Mouse (Mus musculus): ENCODE results near the gene Gm2431.
A peak's percentile ranks its signal among the peaks of the same experiment; 100 is the strongest.
"Not testable (repeated sequence)": the region's sequence is repeated elsewhere in the genome, so short reads cannot be mapped to it uniquely, and the experiment has no call there.

The Gm2431 gene

GRCm38 (mm10) chr7:142258254-142258653 lies at the start of gene Gm2431:
TSS of gene Gm2431 (minus strand) at chr7:142258354.
- ATAC-seq (ENCODE audit: low TSS enrichment): not testable (repeated sequence)

- not testable (repeated sequence) for ATAC-seq (ENCODE audit: low TSS enrichment)
Observed at GRCm38 (mm10) chr7:142303929-142304328, 45.8 kb upstream of the Gm2431 start.

DNA sequence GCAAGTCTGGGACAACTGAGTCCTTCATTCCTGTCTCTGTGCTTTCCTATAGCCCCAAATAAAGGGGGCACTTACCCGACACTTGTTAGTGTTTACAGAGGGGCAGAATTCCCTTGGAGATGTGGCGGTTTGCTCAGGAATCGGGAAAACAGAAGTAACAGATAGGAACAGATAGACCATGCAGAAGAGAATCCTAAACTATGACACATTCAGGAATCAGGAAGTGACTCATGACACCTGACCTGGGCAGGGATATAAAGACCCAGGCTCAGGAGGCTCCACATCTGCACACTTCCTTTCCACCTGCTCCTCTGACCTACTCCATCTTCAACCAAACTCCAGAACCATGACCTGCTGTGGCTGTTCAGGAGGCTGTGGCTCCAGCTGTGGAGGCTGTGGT lies 45.1 kb upstream of the Gm2431 start, which contains the start of gene Krtap5-4:
Krtap5-4 (plus strand) TSS at position 301 of the 400 bp plus-strand sequence.
- no peak for ATAC-seq (ENCODE audit: low TSS enrichment)

- ATAC-seq (ENCODE audit: low TSS enrichment): not testable (repeated sequence)
Observed at GRCm38 (mm10) chr7:142297018-142297417, 38.9 kb upstream of the Gm2431 start, which contains the start of gene Krtap5-1. TSS of gene Krtap5-1 (minus strand) at chr7:142297118.

GRCm38 (mm10) chr7:142296108-142296507 lies 38.0 kb upstream of the Gm2431 start:
- ATAC-seq (ENCODE audit: low TSS enrichment): not testable (repeated sequence)

DNA sequence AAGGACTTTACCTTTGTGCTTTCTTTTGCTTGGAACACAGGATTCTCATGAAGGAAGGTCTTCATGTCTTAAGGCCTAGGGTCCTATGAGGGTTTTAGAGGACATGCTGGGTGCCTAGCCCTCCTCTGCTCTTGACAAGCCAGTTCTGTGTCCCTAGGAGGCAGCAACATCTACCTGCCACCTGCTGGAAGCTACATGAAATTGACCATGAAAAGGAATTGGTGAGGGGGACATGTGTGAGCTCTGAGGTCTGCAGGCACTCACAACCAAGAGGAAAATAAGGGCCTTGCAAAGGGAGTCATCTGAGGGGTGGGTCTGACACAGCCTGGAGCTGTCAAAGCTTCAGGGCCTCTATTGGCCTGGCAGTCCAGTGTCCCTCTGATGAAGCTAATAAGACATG lies 37.3 kb upstream of the Gm2431 start:
- ATAC-seq (ENCODE audit: low TSS enrichment): no peak

DNA sequence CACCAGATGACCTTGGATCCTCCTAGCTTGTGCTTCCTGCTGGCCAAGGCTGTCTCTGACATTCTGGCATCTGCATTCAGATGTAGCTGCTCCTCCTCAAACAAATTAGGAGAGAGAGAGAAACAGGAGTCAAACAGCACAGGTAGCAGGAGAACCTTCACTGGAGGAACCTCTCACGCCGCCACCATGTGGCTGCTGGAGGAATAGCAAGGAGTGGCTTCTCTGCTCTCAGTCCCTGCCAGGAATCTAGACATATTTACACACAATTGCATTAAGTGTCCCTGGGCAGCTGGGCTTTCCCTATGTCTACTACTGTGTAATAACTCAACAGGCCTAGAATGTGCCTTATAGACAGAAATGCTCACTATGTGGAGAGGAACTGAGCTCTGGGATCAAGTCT lies 35.7 kb upstream of the Gm2431 start:
- 0 out of 2 replicates have a peak, but pooled peaks have one; percentile 50 for ATAC-seq (ENCODE audit: low TSS enrichment)

- not testable (repeated sequence) for ATAC-seq (ENCODE audit: low TSS enrichment)
Observed at GRCm38 (mm10) chr7:142285910-142286612, 27.9 kb upstream of the Gm2431 start.

GRCm38 (mm10) chr7:142285130-142285835 lies 27.1 kb upstream of the Gm2431 start:
- ATAC-seq (ENCODE audit: low TSS enrichment): peak; percentile 74

DNA sequence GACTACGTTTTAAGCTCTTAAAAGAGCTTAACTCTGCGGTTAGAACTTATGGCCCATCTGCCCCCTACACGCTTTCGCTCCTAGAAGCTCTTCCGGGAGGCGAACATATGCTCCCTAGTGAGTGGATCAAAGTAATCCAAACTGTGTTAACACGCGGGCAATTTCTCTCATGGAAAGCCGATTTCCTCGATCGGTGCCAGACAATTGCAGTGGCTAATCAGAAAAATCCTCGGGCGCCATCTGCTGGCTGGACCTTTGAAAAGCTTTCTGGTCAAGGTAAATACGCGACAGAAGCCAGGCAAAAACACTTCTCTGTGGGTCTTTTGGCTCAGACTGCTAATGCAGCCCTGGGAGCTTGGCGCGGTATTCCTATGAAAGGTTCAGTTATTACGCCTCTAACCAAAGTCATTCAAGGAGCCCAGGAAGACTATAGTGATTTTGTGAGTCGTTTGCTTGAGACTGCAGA lies 26.5 kb upstream of the Gm2431 start:
- peak; percentile 81 for ATAC-seq (ENCODE audit: low TSS enrichment)

DNA sequence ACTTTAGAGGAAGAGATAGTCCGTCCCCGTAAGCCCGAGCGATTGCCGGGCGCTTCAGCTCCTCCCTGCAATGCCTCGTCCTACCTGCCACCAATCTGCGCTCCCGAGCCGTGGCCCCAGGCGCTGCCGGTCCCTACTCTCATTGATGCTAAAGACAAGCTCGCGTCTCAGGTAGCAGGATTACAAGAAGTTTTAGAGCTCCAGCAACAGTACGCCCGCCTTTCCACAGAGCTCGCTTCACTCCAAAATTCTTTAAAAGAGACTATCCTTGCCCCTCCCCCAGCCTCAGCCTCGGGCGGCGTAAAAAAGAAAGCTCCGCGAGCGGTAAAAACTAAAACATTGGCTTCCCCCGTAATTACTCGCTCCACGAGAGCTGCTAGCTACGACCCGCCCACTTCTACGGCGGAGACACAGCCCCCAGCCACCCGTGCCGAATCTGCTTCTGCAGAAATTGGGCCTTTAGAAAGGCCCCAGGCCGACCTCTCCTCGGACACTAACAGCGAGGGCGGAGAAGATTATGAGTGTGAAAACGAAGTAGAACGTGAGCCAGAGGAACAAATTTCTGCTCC lies 26.0 kb upstream of the Gm2431 start:
- peak; percentile 76; the same call in 1 of the 2 replicates for ATAC-seq (ENCODE audit: low TSS enrichment)

DNA sequence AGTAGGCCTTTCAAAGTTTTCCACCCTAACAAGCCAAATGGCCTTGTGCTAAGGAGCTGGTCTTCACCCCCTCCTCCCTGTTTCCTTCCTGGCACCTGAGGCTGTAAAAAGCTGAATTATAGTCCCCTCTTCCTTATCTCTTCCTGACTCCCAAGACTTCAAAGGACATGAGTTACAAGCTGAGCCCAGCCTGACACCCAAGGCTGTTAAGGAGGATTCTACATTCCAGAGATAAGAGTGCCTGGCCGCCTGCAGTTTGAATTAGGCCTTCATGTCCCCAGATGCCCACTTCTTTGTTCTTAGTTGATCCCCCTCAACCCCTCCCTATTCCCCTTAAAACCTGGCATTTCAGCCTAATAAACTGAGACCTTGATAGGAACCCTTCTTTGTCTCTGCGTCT lies 24.7 kb upstream of the Gm2431 start:
- ATAC-seq (ENCODE audit: low TSS enrichment): not testable (repeated sequence)

DNA sequence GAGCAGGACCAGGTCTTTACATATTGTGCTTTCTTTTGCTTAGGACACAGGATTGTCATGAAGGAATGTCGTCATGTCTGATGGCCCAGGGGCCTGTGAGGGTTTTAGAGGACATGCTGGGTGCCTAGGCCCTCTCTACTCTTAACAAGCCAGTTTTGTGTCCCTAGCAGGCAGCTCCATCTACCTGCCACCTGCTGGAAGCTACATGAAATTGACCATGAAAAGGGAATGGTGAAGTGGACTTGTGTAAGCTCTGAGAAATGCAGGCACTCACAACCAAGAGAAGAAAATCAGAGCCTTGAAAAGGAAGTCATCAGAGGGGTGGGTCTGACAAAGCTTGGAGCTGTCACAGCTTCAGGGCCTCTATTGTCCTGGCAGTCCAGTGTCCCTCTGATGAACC lies 21.1 kb upstream of the Gm2431 start:
- not testable (repeated sequence) for ATAC-seq (ENCODE audit: low TSS enrichment)

GRCm38 (mm10) chr7:142278183-142278582 lies 20.0 kb upstream of the Gm2431 start:
- ATAC-seq (ENCODE audit: low TSS enrichment): peak; percentile 77; the same call in 1 of the 2 replicates

GRCm38 (mm10) chr7:142274263-142274662 lies 16.1 kb upstream of the Gm2431 start, which contains the start of gene Gm4559:
TSS of gene Gm4559 (minus strand) at chr7:142274363.
- not testable (repeated sequence) for ATAC-seq (ENCODE audit: low TSS enrichment)

- peak; percentile 82; the same call in 1 of the 2 replicates for ATAC-seq (ENCODE audit: low TSS enrichment)
Observed at GRCm38 (mm10) chr7:142255517-142255916, 2.6 kb downstream of the Gm2431 start.

- peak; percentile 65; the same call in 1 of the 2 replicates for ATAC-seq (ENCODE audit: low TSS enrichment)
Observed at GRCm38 (mm10) chr7:142249824-142250223, 8.3 kb downstream of the Gm2431 start.

- ATAC-seq (ENCODE audit: low TSS enrichment): no peak
Observed at GRCm38 (mm10) chr7:142240978-142241377, 17.2 kb downstream of the Gm2431 start, which contains the start of gene Gm40460. TSS of gene Gm40460 (minus strand) at chr7:142241078.

- no peak for ATAC-seq (ENCODE audit: low TSS enrichment)
Observed at GRCm38 (mm10) chr7:142231540-142231939, 26.6 kb downstream of the Gm2431 start.

GRCm38 (mm10) chr7:142229871-142230270 lies 28.3 kb downstream of the Gm2431 start, which contains the start of gene Krtap5-5:
TSS of gene Krtap5-5 (minus strand) at chr7:142229971.
- ATAC-seq (ENCODE audit: low TSS enrichment): not testable (repeated sequence)

GRCm38 (mm10) chr7:142224518-142224917 lies 33.6 kb downstream of the Gm2431 start:
- no peak for ATAC-seq (ENCODE audit: low TSS enrichment)

- not testable (repeated sequence) for ATAC-seq (ENCODE audit: low TSS enrichment)
Observed at GRCm38 (mm10) chr7:142212136-142212535, 46.0 kb downstream of the Gm2431 start.
